In the genomic region with DNA sequence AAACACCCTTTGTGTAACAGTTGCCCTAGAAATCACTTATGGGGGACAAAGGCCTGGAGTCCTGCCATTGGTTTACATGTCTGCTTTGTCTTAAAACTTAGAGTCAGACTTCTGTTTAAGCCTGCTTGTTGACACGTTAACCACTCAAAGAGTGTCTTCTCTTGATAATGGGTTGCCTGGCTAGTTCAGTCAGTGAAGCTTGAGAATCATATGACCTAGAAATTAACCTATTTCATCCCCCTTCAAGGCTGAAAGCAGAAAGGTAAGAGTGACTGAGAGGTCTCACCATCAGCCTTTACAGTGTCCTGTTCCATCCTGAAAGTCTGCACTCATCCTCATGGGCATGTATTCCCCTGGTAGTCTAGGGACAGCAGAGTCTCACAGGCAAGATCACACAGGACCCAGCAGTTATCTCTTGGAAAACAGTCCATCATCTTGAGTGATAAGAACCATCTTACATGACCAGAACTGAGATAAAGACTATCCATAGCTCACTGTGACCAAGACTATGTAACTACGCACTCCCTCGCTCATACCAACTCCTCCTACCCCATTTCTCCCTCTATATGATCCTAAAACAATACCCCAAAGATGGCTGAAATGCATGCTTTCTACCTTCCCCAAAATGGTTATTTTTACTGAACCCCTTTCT, we compare ENCODE assay signal across 14 mouse cellular contexts.
"Had no signal": no experiment of that assay in that cellular context is flagged by ENCODE, and none has a peak within 500 bp of the region (broad histone marks: within the 10 kb centered on the region; RNA-seq: fewer than 3 reads in every experiment).

No protein-coding gene starts in this region.

- H3K9me3 ChIP-seq: limb, embryonic 12.5 days; lung, embryonic 15.5 days had no signal

- H3K4me3 ChIP-seq: limb, embryonic 12.5 days; lung, embryonic 15.5 days; myocyte had no signal

- H3K9ac ChIP-seq: limb, embryonic 12.5 days; lung, embryonic 15.5 days had no signal

- ATAC-seq: intestine, embryonic 16.5 days had no signal

- H3K27ac ChIP-seq: limb, embryonic 12.5 days; lung, embryonic 15.5 days; macrophage; stomach, postnatal 0 days had no signal

- DNase-seq: kidney, adult 2 months; kidney, postnatal 25 days; layer of hippocampus, adult 9-11 months; layer of hippocampus, postnatal 36 days; lung, postnatal 14 days; midbrain, embryonic 14.5 days; thymus, adult 18-20 months; thymus, postnatal 14 days had no signal

- H3K27me3 ChIP-seq: limb, embryonic 12.5 days; lung, embryonic 15.5 days had no signal

- H3K36me3 ChIP-seq: limb, embryonic 12.5 days; lung, embryonic 15.5 days had no signal

- H3K4me2 ChIP-seq: limb, embryonic 12.5 days; lung, embryonic 15.5 days had no signal

- H3K4me1 ChIP-seq: limb, embryonic 12.5 days had no signal
